Mouse (Mus musculus) G1E (cell line): ENCODE results near the gene Scaf1. TPM values are rescaled to one million over a fixed set of nuclear protein-coding genes. Genes with fewer than 3 reads are reported as not detected.

Source experiments
- ATAC-seq: 2 replicates; pipeline ENCODE4 v1.8.0; 2016; ENCODE audit warnings: mild to moderate bottlenecking; ENCODE audit not compliant: insufficient number of reproducible peaks, poor library complexity, low FRiP score, severe bottlenecking; ENCODE audit errors: extremely low read depth
- DNase-seq: peaks from one replicate; pipeline ENCODE4 v3.0.0; 2012; ENCODE audit warnings: low spot score
- H3K27me3 ChIP-seq: 2 replicates; pipeline ENCODE4 v1.6.1; 2012; ENCODE audit warnings: mild to moderate bottlenecking, low read length, inconsistent platforms; ENCODE audit not compliant: insufficient read depth
- H3K36me3 ChIP-seq: replicated peaks from 2 replicates; pipeline ENCODE3; 2012; ENCODE audit warnings: mild to moderate bottlenecking, inconsistent platforms
- H3K4me1 ChIP-seq: 2 replicates; pipeline ENCODE4 v1.6.1; 2012; ENCODE audit warnings: low read depth, low read length, inconsistent platforms, mixed read lengths; ENCODE audit not compliant: insufficient read depth
- H3K4me3 ChIP-seq: 2 replicates; pipeline ENCODE4 v1.5.1; 2012; ENCODE audit warnings: low read depth, mild to moderate bottlenecking, inconsistent platforms, low read length, moderate library complexity, mixed read lengths
- H3K9me3 ChIP-seq: replicated peaks from 2 replicates; pipeline ENCODE4 v1.6.1; 2012; ENCODE audit warnings: inconsistent platforms
- CTCF ChIP-seq: IDR thresholded peaks from 2 replicates; pipeline ENCODE4 v1.5.1; 2012; ENCODE audit warnings: low read depth, low read length, inconsistent platforms, mixed read lengths
- GATA1 ChIP-seq: IDR thresholded peaks from 2 replicates; pipeline ENCODE4 v1.6.1; 2012; ENCODE audit warnings: borderline replicate concordance, low read length, inconsistent platforms, mixed read lengths
- GATA2 ChIP-seq: IDR thresholded peaks from 2 replicates; pipeline ENCODE4 v1.6.1; 2012; ENCODE audit warnings: low read depth, low read length, inconsistent platforms, borderline replicate concordance
- POLR2AphosphoS5 ChIP-seq: IDR thresholded peaks from 2 replicates; pipeline ENCODE4 v1.6.1; 2012; ENCODE audit warnings: low read depth, low read length, inconsistent platforms; ENCODE audit not compliant: insufficient replicate concordance
- TAL1 ChIP-seq: conservative IDR thresholded peaks from 2 replicates; pipeline ENCODE4 v1.6.1; 2012; ENCODE audit warnings: low read depth, low read length, inconsistent platforms, mixed read lengths
- polyA plus RNA-seq: library from polyadenylated mRNA; stranded (reverse); fragments of >175 nt; gene quantifications from 2 replicates; pipeline ENCODE4 v1.2.3, GENCODE M21; 2012
- total RNA-seq, 2 experiments: library from RNA; stranded (forward) in 1 of 2; stranded (reverse) in 1 of 2; fragments of 200-1000 nt in 1 of 2; fragments of >200 nt in 1 of 2; fragmentation: Nextera tagmentation in 1 of 2; gene quantifications; 2 replicates each; pipeline ENCODE4 v1.2.3; 2014 to 2017

The Scaf1 gene
- total and polyA plus RNA-seq, 3 experiments = 13.5 to 203 (median 111) TPM

DNA sequence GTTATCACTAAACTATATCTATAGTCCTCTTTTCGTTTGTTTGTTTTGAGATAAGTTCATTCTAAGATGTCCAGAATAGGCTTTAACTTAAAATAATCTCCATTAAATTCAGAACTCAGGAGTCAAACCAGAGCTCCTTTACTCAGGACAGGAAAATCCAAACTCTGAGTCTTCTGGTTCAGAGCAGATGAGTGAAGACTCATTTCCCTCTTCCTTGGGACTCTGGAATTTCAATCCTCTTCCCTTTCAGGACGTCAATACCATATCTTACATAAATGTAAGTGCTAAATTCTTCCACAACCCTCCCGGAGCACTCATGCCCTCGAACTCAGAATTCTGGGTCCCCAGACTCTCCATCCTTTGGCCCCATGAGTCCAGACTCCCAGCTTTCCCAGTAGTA, 598 bp upstream of the Scaf1 start:
- DNase-seq = no peak
- Histone ChIP-seq H3K36me3 (peaks cover 32% of the 10 kb centered on the region), H3K4me1 (peaks cover 59% of the 10 kb centered on the region), H3K9me3 (no peaks in the 10 kb centered on the region), H3K27me3 (peaks cover 24% of the 10 kb centered on the region), H3K4me3 (peak overlapping the region; percentile 92)
- no peak for ATAC-seq
- TF ChIP-seq GATA2 = no peak
- TF ChIP-seq TAL1 = no peak
- TF ChIP-seq GATA1 = no peak
- no peak for TF ChIP-seq CTCF
- no peak for TF ChIP-seq POLR2AphosphoS5

DNA sequence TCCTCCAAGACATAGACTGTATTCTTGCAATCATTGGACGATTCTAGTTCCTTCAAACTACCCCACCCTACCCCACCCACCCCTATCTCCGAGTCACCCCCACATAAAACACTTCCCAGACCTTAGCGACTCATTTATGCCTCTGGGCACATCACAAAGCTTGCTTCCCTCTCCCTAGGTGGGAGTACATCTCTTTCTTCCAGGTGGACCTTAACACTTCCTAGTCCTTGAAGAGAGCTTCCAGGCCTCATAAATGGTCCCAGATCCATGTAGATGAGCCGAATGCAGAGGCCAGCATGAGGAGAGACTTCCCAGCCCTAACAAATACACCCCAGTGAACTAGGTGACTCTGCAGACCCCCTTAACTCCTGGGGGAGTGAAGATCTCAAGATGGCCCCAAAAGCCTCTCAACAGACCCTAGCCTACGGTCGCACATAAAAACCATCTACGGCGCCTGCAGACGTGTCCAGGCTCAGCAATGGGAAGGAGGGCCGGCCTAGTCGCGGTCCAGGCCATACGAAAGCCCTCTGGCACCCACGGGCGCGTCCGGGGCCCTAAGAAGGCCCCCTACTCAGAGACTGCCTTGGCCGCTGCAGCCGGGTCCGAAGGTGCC, 713 bp downstream of the Scaf1 start:
- DNase-seq = no peak
- H3K4me3 ChIP-seq = peak overlapping the region; percentile 92
- H3K36me3 ChIP-seq = peaks cover 42% of the 10 kb centered on the region
- ATAC-seq = no peak
- H3K9me3 ChIP-seq = no peaks in the 10 kb centered on the region
- H3K4me1 ChIP-seq = peaks cover 62% of the 10 kb centered on the region
- TF ChIP-seq POLR2AphosphoS5 (no peak), CTCF (no peak), TAL1 (no peak), GATA1 (no peak), GATA2 (no peak)
- peaks cover 17% of the 10 kb centered on the region for H3K27me3 ChIP-seq

DNA sequence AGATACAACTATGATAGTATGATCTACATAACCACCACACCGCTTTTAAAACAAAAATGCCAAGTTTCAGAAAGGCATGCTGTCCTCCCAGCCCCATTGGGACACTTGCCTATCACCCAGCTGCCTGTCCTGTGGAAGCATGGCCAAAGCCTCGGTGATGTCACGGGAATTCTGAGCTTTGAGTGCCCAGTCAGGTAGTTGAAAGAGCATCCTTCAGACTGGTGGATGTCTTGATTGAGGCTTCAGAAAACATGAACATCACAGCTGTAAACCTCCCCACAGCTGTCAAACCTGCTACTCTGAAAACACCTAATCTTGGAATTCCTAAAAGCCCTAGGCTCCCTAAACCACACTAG, 2.1 kb downstream of the Scaf1 start:
- Histone ChIP-seq H3K36me3 (peaks cover 56% of the 10 kb centered on the region), H3K4me1 (peaks cover 61% of the 10 kb centered on the region), H3K9me3 (no peaks in the 10 kb centered on the region), H3K4me3 (no peak overlapping the region), H3K27me3 (peaks cover 3% of the 10 kb centered on the region)
- no peak for DNase-seq
- no peak for ATAC-seq
- TF ChIP-seq CTCF (no peak), GATA2 (no peak), TAL1 (no peak), POLR2AphosphoS5 (no peak), GATA1 (no peak)

DNA sequence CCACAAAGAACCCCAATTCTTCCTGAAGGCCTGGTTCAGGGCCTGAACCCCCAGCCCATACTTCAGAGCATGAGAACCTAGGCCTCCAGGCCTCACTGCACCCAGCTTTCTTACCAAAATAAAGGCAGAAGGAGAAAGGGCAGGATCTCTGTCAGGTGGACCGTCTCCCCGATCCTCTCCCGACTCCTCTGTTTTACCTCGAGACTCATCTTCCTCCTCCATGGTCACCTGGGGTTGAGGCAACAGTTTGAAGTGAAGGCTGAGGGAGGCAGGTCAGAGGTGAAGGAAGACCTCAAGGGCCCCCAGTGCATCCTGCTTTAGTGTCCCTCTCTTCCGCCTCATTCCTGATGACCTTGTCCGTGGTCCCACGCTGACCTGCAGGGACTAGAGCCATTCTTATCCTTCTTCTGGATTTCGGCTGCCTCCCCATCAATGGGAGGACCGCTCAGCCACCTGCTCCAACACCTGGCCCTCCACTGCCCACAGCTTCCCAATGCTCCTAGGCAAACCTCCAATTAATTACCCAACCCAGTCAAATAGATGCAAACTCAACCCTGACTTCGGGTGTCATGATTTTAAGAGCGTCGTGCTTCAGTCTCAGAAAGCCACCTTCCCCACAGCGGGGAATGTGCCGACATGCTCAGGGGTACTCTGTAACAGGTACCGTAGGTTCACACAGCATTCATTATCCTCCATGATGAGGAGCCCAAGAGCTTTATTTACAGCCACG, 2.6 kb downstream of the Scaf1 start:
- no peak for TF ChIP-seq TAL1
- TF ChIP-seq GATA1 = no peak
- DNase-seq (no peak), ATAC-seq (no peak)
- H3K4me1 ChIP-seq = peaks cover 56% of the 10 kb centered on the region
- peaks cover 61% of the 10 kb centered on the region for H3K36me3 ChIP-seq
- no peaks in the 10 kb centered on the region for H3K9me3 ChIP-seq
- H3K27me3 ChIP-seq = no peaks in the 10 kb centered on the region
- H3K4me3 ChIP-seq = no peak overlapping the region; the same call in 1 of the 2 replicates

DNA sequence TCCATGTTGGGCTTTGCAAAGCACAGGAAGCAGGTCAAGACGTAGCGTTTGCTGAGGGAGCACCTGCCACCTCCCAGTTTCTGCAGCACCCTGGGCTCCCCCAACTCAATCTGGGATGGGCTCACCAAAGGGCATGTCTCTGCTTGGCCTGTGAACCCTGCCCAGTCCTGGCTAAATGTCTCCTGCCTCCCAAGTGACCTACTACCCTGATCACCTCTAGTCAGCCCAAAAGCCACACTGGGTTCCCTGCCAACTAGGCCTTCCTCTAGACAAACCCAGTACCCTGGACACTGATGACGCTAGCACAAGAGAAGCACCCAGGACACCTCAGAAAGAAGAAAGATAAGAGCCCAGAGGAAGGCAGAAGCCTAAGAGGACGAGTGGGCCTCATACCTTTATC, 3.3 kb downstream of the Scaf1 start:
- DNase-seq (no peak), ATAC-seq (no peak)
- no peak overlapping the region for H3K4me3 ChIP-seq
- TF ChIP-seq GATA1 (no peak), GATA2 (no peak), TAL1 (no peak), CTCF (no peak), POLR2AphosphoS5 (no peak)
- H3K4me1 ChIP-seq = peaks cover 50% of the 10 kb centered on the region
- peaks cover 3% of the 10 kb centered on the region for H3K9me3 ChIP-seq
- H3K36me3 ChIP-seq = peaks cover 68% of the 10 kb centered on the region
- H3K27me3 ChIP-seq = no peaks in the 10 kb centered on the region

DNA sequence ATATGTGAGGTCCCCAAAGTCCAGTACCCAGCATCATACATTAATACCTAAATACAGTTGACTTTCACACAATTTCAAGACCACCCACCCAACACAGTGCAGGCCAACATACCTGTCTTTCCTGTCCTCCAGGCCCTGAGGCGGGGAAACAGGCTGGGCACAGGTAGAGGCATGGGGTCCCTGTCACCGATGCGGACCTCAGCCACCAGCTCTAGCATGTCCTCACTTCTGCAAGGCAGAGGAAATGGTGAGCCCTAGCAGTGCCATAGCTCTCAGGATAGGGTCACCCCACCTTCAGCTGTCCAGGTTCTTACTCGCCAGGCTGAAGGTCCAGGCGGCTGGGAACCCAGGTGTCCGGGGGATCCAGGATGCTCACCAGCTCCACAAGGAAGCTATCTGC, 4.2 kb downstream of the Scaf1 start:
- peaks cover 50% of the 10 kb centered on the region for H3K4me1 ChIP-seq
- DNase-seq = no peak
- H3K4me3 ChIP-seq = no peak overlapping the region
- peaks cover 76% of the 10 kb centered on the region for H3K36me3 ChIP-seq
- ATAC-seq = no peak
- TF ChIP-seq GATA2 (no peak), GATA1 (no peak), TAL1 (no peak), CTCF (no peak)
- peaks cover 7% of the 10 kb centered on the region for H3K9me3 ChIP-seq
- H3K27me3 ChIP-seq = no peaks in the 10 kb centered on the region
